8 mouse cellular contexts compared by ENCODE assay signal in genomic region chr3:52925223-52925622, GRCm38 (mm10).
A peak's percentile ranks its signal among the peaks of the same experiment; 100 is the strongest.
DNase-seq lines count a peak whose midpoint lies in the region; TF ChIP-seq lines count a peak whose summit lies in the region.

No protein-coding gene starts in this region.

- no peaks in the 10 kb centered on the region for H3K4me1 ChIP-seq in cortical plate, adult 2 months (ENCODE audit: control insufficient read depth, insufficient read depth, low read length)

- TF ChIP-seq POLR2A in cortical plate, adult 2 months (IDR thresholded peaks at IDR 0.05; ENCODE audit: extremely low read depth, insufficient read depth, low read length), result no peak

- no peak overlapping the region for H3K27ac ChIP-seq in cortical plate, adult 2 months (ENCODE audit: insufficient read depth, low read length)

- no peak overlapping the region for H3K4me3 ChIP-seq in cortical plate, adult 2 months (ENCODE audit: insufficient read depth, low read length)

- peak; percentile 30 for TF ChIP-seq CTCF in cortical plate, adult 2 months (IDR thresholded peaks at IDR 0.05; ENCODE audit: extremely low read depth, insufficient read depth, low read length)

- DNase-seq in gastrocnemius, postnatal 10 days, result peak; percentile 12
- no peak for DNase-seq in gastrocnemius, postnatal 25 days
- DNase-seq in right cerebral cortex, postnatal 4 days, result peak; percentile 33
- no peak for DNase-seq in right cerebral cortex, adult 2 months (ENCODE audit: low spot score in 2 of 2)
- peak; percentile 46 to 61 for DNase-seq in natural killer cell, adult 2 months (ENCODE audit: low spot score in 2 of 2)
- no peak for DNase-seq in left cerebral cortex, adult 8-10 months (ENCODE audit: low spot score in 2 of 2)
- no peak for DNase-seq in urinary bladder, adult 2 months (ENCODE audit: low spot score)

Comparison
In these comparisons a context has a peak if more than half of its experiments do, and no peak if none do; other contexts are left out.
1. DNase-seq: peak in gastrocnemius, postnatal 10 days (single experiment), right cerebral cortex, postnatal 4 days (single experiment) and natural killer cell, adult 2 months (2 of 2); none in gastrocnemius, postnatal 25 days (single experiment), right cerebral cortex, adult 2 months (0 of 2), left cerebral cortex, adult 8-10 months (0 of 2) and urinary bladder, adult 2 months (single experiment).